Mouse (Mus musculus) stomach, postnatal 0 days (tissue): Measurements from ENCODE around the gene Il21r.

Experiments
- CTCF ChIP-seq: IDR thresholded peaks from 2 replicates; pipeline ENCODE4 v1.5.1; 2016; ENCODE audit warnings: antibody characterized with exemption, low read depth, mild to moderate bottlenecking, moderate library complexity
- EP300 ChIP-seq: optimal IDR thresholded peaks from 2 replicates; pipeline ENCODE3; 2016; ENCODE audit warnings: antibody characterized with exemption

DNA sequence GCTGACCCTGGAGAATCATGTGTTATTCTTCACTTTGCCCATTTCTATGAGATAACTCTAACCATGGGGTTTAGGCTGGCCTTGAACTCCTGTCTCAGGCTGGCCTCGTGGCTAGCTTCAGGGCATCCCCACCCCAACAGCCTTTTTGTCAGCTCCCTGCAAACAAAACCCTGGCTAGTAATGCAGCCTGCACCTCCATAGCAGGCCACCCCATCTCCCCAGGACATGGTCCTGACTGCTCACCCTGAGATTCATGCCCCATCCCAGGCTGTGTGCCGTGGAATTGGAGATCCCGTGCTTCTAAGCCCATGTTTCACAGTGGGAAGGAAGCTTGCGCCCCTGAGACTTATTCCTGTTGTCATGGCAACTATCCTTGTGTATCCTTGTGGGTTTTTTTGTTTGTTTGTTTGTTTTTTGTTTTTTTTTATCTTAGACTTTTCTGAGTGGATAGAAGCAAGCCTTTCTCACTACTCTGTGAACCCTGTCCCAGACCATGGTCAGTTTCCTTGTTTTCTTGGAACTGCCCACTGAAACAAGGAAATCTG lies 44.8 kb upstream of the Il21r start:
- TF ChIP-seq CTCF (no peak), EP300 (no peak)
